Mouse (Mus musculus) stomach, embryonic 14.5 days (tissue): ENCODE measurements around the gene Mcfd2. TPM values are rescaled to one million over a fixed set of nuclear protein-coding genes. Genes with fewer than 3 reads are reported as not detected.

ENCODE experiments used
- ATAC-seq: fragments of 200-750 bp; cut with Nextera tagmentation; 2 replicates; pipeline ENCODE4 v1.8.0; 2017; ENCODE audit warnings: low read depth, moderate TSS enrichment; ENCODE audit not compliant: insufficient number of reproducible peaks, insufficient read depth, low FRiP score
- H3K27ac ChIP-seq: fragments of 300-500 bp; sonication (generic); 2 replicates; pipeline ENCODE4 v1.5.1; 2014; ENCODE audit warnings: mild to moderate bottlenecking, low read length, moderate library complexity, mixed read lengths
- H3K27me3 ChIP-seq: fragments of 300-500 bp; sonication (generic); 2 replicates; pipeline ENCODE4 v1.6.1; 2014; ENCODE audit warnings: low read length, control low read depth, mixed read lengths; ENCODE audit not compliant: control insufficient read depth, insufficient read depth
- H3K36me3 ChIP-seq: fragments of 300-500 bp; sonication (generic); 2 replicates; pipeline ENCODE4 v1.6.1; 2014; ENCODE audit warnings: mild to moderate bottlenecking, control low read depth, low read length, moderate library complexity, mixed read lengths; ENCODE audit not compliant: control insufficient read depth, insufficient read depth
- H3K4me1 ChIP-seq: fragments of 300-500 bp; sonication (generic); 2 replicates; pipeline ENCODE4 v1.6.1; 2014; ENCODE audit warnings: low read length, control low read depth, mixed read lengths; ENCODE audit not compliant: control insufficient read depth, insufficient read depth
- H3K4me2 ChIP-seq: fragments of 300-500 bp; sonication (generic); replicated peaks from 2 replicates; pipeline ENCODE4 v1.6.1; 2014; ENCODE audit warnings: low read depth, low read length, control low read depth
- H3K4me3 ChIP-seq: fragments of 300-500 bp; sonication (generic); 2 replicates; pipeline ENCODE4 v1.5.1; 2014; ENCODE audit warnings: low read depth, low read length, control low read depth
- H3K9ac ChIP-seq: fragments of 300-500 bp; sonication (generic); replicated peaks from 2 replicates; pipeline ENCODE4 v1.6.1; 2014; ENCODE audit warnings: low read depth, mild to moderate bottlenecking, control low read depth, low read length, moderate library complexity, mixed read lengths
- H3K9me3 ChIP-seq: fragments of 300-500 bp; sonication (generic); 2 replicates; pipeline ENCODE4 v1.6.1; 2016; ENCODE audit warnings: low read depth, low read length, control low read depth; ENCODE audit not compliant: control insufficient read depth
- WGBS: fragments of 180-500 bp; shearing (Covaris S2); extraction: QIAGEN DNeasy Blood & Tissue Kit; methylation state at CpG from one replicate; pipeline ENCODE4 v1.1.7; 2014; 5-methylcytosine and 5-hydroxymethylcytosine counted together
- polyA plus RNA-seq: library from polyadenylated mRNA; unstranded; fragments of >200 nt; fragmentation: Nextera tagmentation; extraction: Ambion mirVana; gene quantifications from 2 replicates; pipeline ENCODE4 v1.2.1, GENCODE M21; 2014

The Mcfd2 gene
- polyA plus RNA-seq, 1 experiment from 2014 or later, result 82.6 TPM

DNA sequence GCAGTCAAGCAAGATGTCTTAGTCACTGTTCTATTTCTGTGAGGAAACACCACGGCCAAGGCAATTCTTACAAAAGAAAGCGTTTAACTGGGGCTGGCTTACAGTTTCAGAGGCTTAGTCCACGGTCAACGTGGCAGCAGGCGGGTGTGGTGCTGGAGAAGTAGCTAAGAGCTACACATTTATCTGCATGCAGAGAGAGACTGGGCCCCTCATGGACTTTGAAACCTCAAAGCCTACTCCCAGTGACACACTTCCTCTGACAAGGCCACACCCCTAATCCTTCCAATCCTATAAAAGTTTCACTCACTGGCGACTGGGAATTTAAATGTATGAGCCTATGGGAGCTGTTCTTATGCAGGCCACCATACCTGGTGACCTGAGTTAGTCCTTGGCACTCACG is 30.0 kb upstream of the Mcfd2 start:
- Histone ChIP-seq H3K9ac (no peak overlapping the region), H3K4me1 (no peaks in the 10 kb centered on the region), H3K4me3 (no peak overlapping the region), H3K4me2 (no peak overlapping the region), H3K9me3 (no peaks in the 10 kb centered on the region), H3K27me3 (no peaks in the 10 kb centered on the region), H3K27ac (no peak overlapping the region), H3K36me3 (no peaks in the 10 kb centered on the region)
- ATAC-seq, result no peak
- WGBS, result 81% methylated on average over 7 of the region's 7 CpGs

DNA sequence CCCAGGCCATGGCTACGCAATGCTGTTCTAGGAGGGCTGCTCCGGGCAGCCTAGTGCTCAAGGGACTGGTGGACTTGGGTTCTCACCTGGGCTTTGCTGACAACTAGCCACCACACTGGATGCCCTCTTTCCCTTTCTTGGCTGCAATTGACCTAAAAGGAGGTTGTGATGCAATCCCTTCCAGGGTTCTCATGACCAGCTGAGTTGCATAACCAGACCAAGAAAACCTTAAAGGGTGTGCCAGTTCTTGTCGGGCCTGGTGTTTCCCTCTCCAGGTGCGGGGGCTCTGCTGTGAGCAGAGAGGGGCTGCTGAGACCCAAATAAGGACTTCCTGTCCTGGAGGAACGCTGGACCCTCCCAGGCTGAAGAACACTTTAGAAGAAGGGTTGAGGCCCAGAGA is 27.4 kb upstream of the Mcfd2 start:
- 77% methylated on average over 5 of the region's 5 CpGs for WGBS
- Histone ChIP-seq H3K9me3 (no peaks in the 10 kb centered on the region), H3K4me2 (no peak overlapping the region)

DNA sequence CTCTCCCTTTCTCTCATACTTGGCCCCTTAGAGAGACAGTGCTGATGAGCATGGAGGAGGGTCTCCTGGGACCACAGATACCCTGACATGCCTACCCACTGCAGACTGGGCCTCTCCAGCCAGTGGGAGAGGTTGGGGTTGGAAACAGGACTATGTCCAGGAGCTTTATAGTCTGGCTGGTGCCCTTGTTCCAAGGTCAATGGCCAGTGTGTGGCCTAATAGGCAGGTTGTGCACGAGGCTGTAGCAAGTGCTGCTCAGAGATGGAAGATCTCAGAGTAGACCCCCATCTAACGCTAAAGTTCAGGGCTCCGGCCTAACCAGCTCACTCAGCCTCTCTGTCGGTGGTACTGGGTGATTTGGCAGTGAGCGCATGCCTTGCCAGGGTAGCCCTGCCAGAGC is 26.0 kb upstream of the Mcfd2 start:
- Histone ChIP-seq H3K9me3 (no peaks in the 10 kb centered on the region), H3K36me3 (no peaks in the 10 kb centered on the region), H3K4me1 (no peaks in the 10 kb centered on the region), H3K27ac (no peak overlapping the region), H3K4me3 (no peak overlapping the region), H3K4me2 (no peak overlapping the region), H3K9ac (no peak overlapping the region), H3K27me3 (no peaks in the 10 kb centered on the region)
- 89% methylated on average over 5 of the region's 5 CpGs for WGBS
- ATAC-seq, result no peak

More for the DNA sequence above, 27.4 kb upstream of the Mcfd2 start:
- ATAC-seq, result no peak
- Histone ChIP-seq H3K27ac (no peak overlapping the region), H3K4me1 (no peaks in the 10 kb centered on the region), H3K27me3 (no peaks in the 10 kb centered on the region), H3K4me3 (no peak overlapping the region), H3K36me3 (no peaks in the 10 kb centered on the region), H3K9ac (no peak overlapping the region)

DNA sequence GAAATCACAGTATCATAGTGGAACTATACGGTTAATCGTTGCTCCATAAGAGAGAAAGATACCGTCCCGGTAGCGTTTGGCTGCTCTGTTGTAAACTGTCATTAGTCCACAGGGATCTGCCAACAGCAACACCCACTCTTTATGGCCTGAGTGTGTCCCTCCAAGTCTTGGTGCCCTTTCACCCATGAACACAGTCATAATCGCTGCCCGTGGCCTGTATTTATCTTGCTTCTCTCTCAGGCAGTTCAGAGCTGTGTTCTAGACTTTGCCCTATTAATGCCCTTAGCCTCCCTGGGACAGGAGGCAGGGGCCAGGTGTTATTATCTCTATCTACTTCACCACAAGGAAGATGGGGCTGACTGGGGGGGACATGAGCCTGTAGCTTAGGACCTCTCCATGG is 25.3 kb upstream of the Mcfd2 start:
- ATAC-seq, result no peak
- H3K4me1 ChIP-seq, result no peaks in the 10 kb centered on the region

DNA sequence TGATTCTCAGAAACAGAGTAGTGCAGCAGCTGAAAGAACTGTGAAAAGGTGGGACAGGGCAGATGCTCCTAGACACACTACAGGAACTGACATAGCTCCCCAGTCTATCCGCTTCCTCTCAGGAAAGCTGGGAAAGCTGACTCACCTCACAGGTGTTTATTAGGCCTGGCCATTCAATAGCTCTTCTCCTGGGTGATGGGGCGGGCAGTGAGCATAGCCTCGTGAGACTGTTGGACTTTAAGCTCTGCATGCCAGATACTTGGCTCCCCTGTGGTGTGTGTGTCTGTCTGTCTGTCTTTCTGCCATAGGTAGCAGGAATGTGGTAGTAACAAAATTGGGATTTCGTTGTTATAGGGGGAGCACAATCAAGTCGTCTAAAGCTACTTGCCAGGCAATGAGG is 23.6 kb upstream of the Mcfd2 start:
- 69% methylated on average over 5 of the region's 5 CpGs for WGBS
- Histone ChIP-seq H3K27me3 (peaks cover 8% of the 10 kb centered on the region), H3K4me2 (no peak overlapping the region), H3K9ac (no peak overlapping the region), H3K27ac (no peak overlapping the region), H3K9me3 (no peaks in the 10 kb centered on the region), H3K36me3 (no peaks in the 10 kb centered on the region), H3K4me1 (no peaks in the 10 kb centered on the region), H3K4me3 (no peak overlapping the region)
- no peak for ATAC-seq

More for the DNA sequence above, 25.3 kb upstream of the Mcfd2 start:
- Histone ChIP-seq H3K27me3 (no peaks in the 10 kb centered on the region), H3K4me2 (no peak overlapping the region), H3K9me3 (no peaks in the 10 kb centered on the region), H3K27ac (no peak overlapping the region), H3K4me3 (no peak overlapping the region), H3K36me3 (no peaks in the 10 kb centered on the region), H3K9ac (no peak overlapping the region)
- 88% methylated on average over 7 of the region's 7 CpGs for WGBS

DNA sequence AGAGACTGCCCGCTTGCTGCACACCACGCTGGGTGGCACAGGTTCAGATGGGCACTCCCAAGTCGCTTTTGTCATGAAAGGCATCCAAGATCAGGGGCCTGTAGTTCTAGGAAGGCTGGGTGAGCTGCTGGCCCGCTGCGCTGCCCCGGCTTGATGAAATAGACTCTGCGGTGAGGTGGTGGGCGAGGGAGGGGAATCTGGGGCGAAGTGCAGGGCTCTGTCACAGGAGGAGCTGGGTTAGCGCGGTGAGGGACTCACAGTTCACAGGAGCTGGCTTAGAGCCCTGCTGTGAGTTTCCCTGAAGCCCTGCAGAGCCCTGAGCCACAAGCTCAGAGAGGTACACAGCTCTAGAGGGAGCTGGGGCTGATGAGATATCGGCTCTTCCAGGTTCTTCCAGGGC is 22.4 kb upstream of the Mcfd2 start:
- WGBS, result 39% methylated on average over 12 of the region's 12 CpGs
- peaks cover 4% of the 10 kb centered on the region; the same call in 1 of the 2 replicates for H3K4me1 ChIP-seq
- H3K9ac ChIP-seq, result no peak overlapping the region
- no peaks in the 10 kb centered on the region for H3K36me3 ChIP-seq
- peaks cover 10% of the 10 kb centered on the region for H3K27me3 ChIP-seq
- no peak for ATAC-seq
- no peak overlapping the region for H3K4me2 ChIP-seq
- no peak overlapping the region for H3K4me3 ChIP-seq
- H3K27ac ChIP-seq, result no peak overlapping the region
- H3K9me3 ChIP-seq, result no peaks in the 10 kb centered on the region

DNA sequence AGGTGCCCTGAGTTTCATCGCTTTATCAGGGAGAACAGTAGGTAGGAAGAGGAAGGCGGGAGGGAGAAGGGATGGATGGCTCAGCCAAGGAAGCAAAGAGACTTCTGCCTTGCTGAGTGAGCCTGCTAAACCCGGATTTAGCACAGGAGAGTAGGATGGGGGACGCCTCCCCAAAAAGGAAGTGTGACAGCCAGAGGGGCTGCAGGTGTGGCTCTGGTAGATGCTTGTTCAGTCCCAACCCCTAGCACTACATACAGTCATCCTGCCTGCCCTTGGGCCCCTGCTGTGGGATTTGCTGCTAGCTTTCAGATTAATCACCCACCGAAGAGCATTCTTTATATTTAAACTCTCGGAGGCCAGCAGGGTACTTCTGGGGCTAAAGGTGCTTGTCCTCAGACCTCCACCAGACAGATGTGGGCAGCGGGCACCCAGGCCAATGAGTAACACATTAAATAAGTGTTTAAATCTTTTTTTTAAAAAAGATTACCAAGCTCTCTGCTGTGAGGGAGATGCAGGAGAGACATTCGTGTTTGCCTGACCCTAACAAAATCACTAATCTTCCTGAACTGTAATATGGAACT is 21.6 kb upstream of the Mcfd2 start:
- no peaks in the 10 kb centered on the region for H3K36me3 ChIP-seq
- H3K9me3 ChIP-seq, result no peaks in the 10 kb centered on the region
- no peak for ATAC-seq
- peaks cover 4% of the 10 kb centered on the region; the same call in 1 of the 2 replicates for H3K4me1 ChIP-seq
- H3K27ac ChIP-seq, result no peak overlapping the region
- WGBS, result 60% methylated on average over 8 of the region's 8 CpGs
- H3K27me3 ChIP-seq, result peaks cover 10% of the 10 kb centered on the region
- H3K9ac ChIP-seq, result no peak overlapping the region
- no peak overlapping the region for H3K4me3 ChIP-seq
- H3K4me2 ChIP-seq, result no peak overlapping the region

DNA sequence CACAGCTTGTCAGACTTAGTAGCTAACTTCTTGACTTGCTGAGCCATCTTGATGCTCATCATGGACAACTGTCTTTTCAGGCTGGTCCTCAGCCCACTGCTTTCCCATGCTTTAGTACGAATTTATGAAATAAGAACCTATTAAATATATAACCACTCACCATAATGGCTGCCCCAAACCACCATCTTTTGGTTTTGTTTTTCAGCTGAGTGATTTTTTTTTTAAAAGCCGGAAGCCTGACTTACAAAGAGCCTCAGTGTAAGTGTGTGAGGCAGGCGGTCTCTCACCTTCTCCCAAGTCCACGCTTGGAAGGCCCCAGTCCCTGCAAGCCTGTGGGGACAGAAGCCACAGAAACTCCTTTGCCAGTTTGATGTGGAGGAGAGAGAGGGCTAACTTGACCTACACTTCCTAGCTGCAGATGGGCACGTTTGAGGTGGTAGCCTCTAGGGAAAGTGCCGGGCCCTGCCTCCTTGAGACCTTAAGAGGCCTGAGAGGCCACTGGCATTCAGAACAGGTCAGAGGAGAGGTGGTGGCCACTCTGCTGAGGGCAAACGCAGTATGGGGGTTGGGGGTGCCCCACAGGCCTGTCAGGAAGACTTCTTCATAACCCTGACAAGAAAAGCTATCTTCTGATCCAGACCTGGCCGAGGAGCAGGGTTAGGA is 20.9 kb upstream of the Mcfd2 start:
- no peak overlapping the region for H3K27ac ChIP-seq
- peaks cover 10% of the 10 kb centered on the region for H3K27me3 ChIP-seq
- no peak overlapping the region for H3K4me2 ChIP-seq
- no peak for ATAC-seq
- H3K9me3 ChIP-seq, result no peaks in the 10 kb centered on the region
- H3K9ac ChIP-seq, result no peak overlapping the region
- no peak overlapping the region for H3K4me3 ChIP-seq
- WGBS, result 66% methylated on average over 8 of the region's 8 CpGs
- peaks cover 5% of the 10 kb centered on the region; the same call in 1 of the 2 replicates for H3K4me1 ChIP-seq
- H3K36me3 ChIP-seq, result no peaks in the 10 kb centered on the region
